Mouse (Mus musculus): ENCODE measurements around the gene Rpain.

DNA sequence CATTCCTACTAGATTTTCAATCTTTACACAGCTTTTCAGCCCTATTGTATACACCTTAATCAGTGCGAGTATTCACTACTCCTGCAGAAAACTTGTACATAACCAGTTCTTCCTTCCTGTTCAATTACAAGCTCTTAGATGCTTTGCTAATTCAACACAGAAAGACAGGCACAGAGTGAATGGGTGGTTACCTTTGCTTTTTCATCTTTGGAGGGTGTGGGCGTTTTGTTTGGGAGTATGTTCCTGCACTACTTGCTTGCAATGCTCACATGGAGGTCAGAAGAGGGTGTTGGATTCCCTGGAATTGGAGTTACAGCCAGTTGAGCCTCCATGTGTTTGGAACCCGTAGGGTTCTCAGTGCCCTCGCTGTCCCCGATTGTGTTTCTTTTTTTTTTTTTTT lies 35.0 kb downstream of the Rpain start:
- TF ChIP-seq EP300 (IDR thresholded peaks at IDR 0.05; ENCODE audit: insufficient read depth, low read depth, low read length) (no peak), CTCF (IDR thresholded peaks at IDR 0.05; ENCODE audit: low read depth, low read length) (no peak), POLR2A (IDR thresholded peaks at IDR 0.05; ENCODE audit: insufficient read depth, low read length) (no peak)

Data from ES-Bruce4 (cell line).